Mouse (Mus musculus) MEL (cell line): ENCODE data around the gene Efna5. TPM values are rescaled to one million over a fixed set of nuclear protein-coding genes. Genes with fewer than 3 reads are reported as not detected.

Source experiments
- DNase-seq: peaks from one replicate; pipeline ENCODE4 v3.0.0; 2011; ENCODE audit warnings: low read depth, low spot score
- H3K27ac ChIP-seq: 2 replicates; pipeline ENCODE4 v1.5.1; 2012; ENCODE audit warnings: low read depth, mild to moderate bottlenecking, control low read depth, low read length, moderate library complexity; ENCODE audit not compliant: control insufficient read depth
- H3K27me3 ChIP-seq, 2 experiments: fragments of 150-350 bp in 1 of 2; sonication (generic) in 1 of 2; 2 replicates each; pipeline ENCODE4 v1.6.1; 2012; ENCODE audit warnings: low read length in 2 of 2, mild to moderate bottlenecking in 2 of 2, improper control_type of control experiment in 1 of 2, moderate library complexity in 1 of 2; ENCODE audit not compliant: insufficient read depth in 2 of 2, control insufficient read depth in 1 of 2
- H3K36me3 ChIP-seq, 2 experiments: 2 replicates each; pipeline ENCODE4 v1.6.1; 2012 to 2014; ENCODE audit warnings: low read length in 2 of 2, improper control_type of control experiment in 1 of 2, inconsistent platforms in 1 of 2, mild to moderate bottlenecking in 1 of 2; ENCODE audit not compliant: insufficient read depth in 2 of 2, control insufficient read depth in 1 of 2
- H3K4me1 ChIP-seq, 2 experiments: fragments of 150-350 bp in 1 of 2; sonication (generic) in 1 of 2; 2 replicates each; pipeline ENCODE4 v1.6.1; 2012; ENCODE audit warnings: low read length in 2 of 2, improper control_type of control experiment in 1 of 2, mild to moderate bottlenecking in 1 of 2; ENCODE audit not compliant: insufficient read depth in 2 of 2, control insufficient read depth in 1 of 2
- H3K4me3 ChIP-seq, 2 experiments: fragments of 150-350 bp in 1 of 2; sonication (generic) in 1 of 2; 2 replicates each; pipeline ENCODE4 v1.5.1; 2012; ENCODE audit warnings: low read depth in 2 of 2, low read length in 2 of 2, mild to moderate bottlenecking in 2 of 2, moderate library complexity in 2 of 2, control low read depth in 1 of 2, improper control_type of control experiment in 1 of 2; ENCODE audit not compliant: control insufficient read depth in 1 of 2, insufficient read depth in 1 of 2
- H3K79me2 ChIP-seq: 2 replicates; pipeline ENCODE4 v1.6.1; 2012; ENCODE audit warnings: mild to moderate bottlenecking, low read length, moderate library complexity; ENCODE audit not compliant: control insufficient read depth, poor library complexity, insufficient read depth
- H3K9ac ChIP-seq: 2 replicates; pipeline ENCODE4 v1.6.1; 2012; ENCODE audit warnings: low read depth, mild to moderate bottlenecking, control low read depth, low read length, moderate library complexity; ENCODE audit not compliant: control insufficient read depth, poor library complexity, severe bottlenecking
- H3K9me3 ChIP-seq: fragments of 150-350 bp; sonication (generic); replicated peaks from 2 replicates; pipeline ENCODE4 v1.6.1; 2012; ENCODE audit warnings: mild to moderate bottlenecking, low read length, improper control_type of control experiment, moderate library complexity; ENCODE audit not compliant: insufficient read depth
- CHD2 ChIP-seq: IDR thresholded peaks from 2 replicates; pipeline ENCODE4 v1.6.1; 2011; ENCODE audit warnings: low read length, improper control_type of control experiment
- CTCF ChIP-seq, 3 experiments: IDR thresholded peaks in 2 of 3; conservative IDR thresholded peaks in 1 of 3; 2 replicates each; pipeline ENCODE4 v1.5.1; 2011 to 2012; ENCODE audit warnings: low read length in 3 of 3, low read depth in 2 of 3, mild to moderate bottlenecking in 2 of 3, improper control_type of control experiment in 1 of 3, inconsistent platforms in 1 of 3, mixed read lengths in 1 of 3, moderate library complexity in 1 of 3; ENCODE audit not compliant: control insufficient read depth in 1 of 3, insufficient read depth in 1 of 3, poor library complexity in 1 of 3, severe bottlenecking in 1 of 3
- GABPA ChIP-seq: IDR thresholded peaks from 2 replicates; pipeline ENCODE4 v1.6.1; 2012; ENCODE audit warnings: low read depth, mild to moderate bottlenecking, inconsistent platforms, low read length, improper control_type of control experiment, moderate library complexity
- HCFC1 ChIP-seq: IDR thresholded peaks from 2 replicates; pipeline ENCODE4 v1.6.1; 2012; ENCODE audit warnings: low read depth, mild to moderate bottlenecking, inconsistent platforms, low read length, improper control_type of control experiment, moderate library complexity
- JUND ChIP-seq: IDR thresholded peaks from 2 replicates; pipeline ENCODE4 v1.6.1; 2011; ENCODE audit warnings: low read depth, mild to moderate bottlenecking, improper control_type of control experiment, low read length
- KAT2A ChIP-seq: conservative IDR thresholded peaks from 2 replicates; pipeline ENCODE4 v1.6.1; 2012; ENCODE audit warnings: low read depth, low read length, improper control_type of control experiment, inconsistent platforms
- MAFK ChIP-seq: IDR thresholded peaks from 2 replicates; pipeline ENCODE4 v1.6.1; 2011; ENCODE audit warnings: low read depth, mild to moderate bottlenecking, low read length, improper control_type of control experiment, borderline replicate concordance
- MAZ ChIP-seq: IDR thresholded peaks from 2 replicates; pipeline ENCODE4 v1.6.1; 2012; ENCODE audit warnings: low read depth, mild to moderate bottlenecking, inconsistent platforms, low read length, improper control_type of control experiment
- MEF2A ChIP-seq: IDR thresholded peaks from 2 replicates; pipeline ENCODE4 v1.6.1; 2014; ENCODE audit warnings: low read depth, mild to moderate bottlenecking, inconsistent platforms, low read length, improper control_type of control experiment; ENCODE audit not compliant: poor library complexity, insufficient replicate concordance, severe bottlenecking; ENCODE audit errors: extremely low read depth
- MXI1 ChIP-seq: IDR thresholded peaks from 2 replicates; pipeline ENCODE4 v1.6.1; 2011; ENCODE audit warnings: mild to moderate bottlenecking, low read depth, low read length, improper control_type of control experiment
- MYC ChIP-seq: IDR thresholded peaks from 2 replicates; pipeline ENCODE4 v1.6.1; 2011; ENCODE audit warnings: low read depth, mild to moderate bottlenecking, low read length, improper control_type of control experiment, moderate library complexity
- NELFE ChIP-seq: IDR thresholded peaks from 2 replicates; pipeline ENCODE4 v1.6.1; 2011; ENCODE audit warnings: low read depth, low read length, improper control_type of control experiment
- NRF1 ChIP-seq: IDR thresholded peaks from 2 replicates; pipeline ENCODE4 v1.6.1; 2014; ENCODE audit warnings: low read depth, mild to moderate bottlenecking, inconsistent platforms, low read length, improper control_type of control experiment, moderate library complexity; ENCODE audit not compliant: poor library complexity, insufficient read depth, severe bottlenecking
- POLR2A ChIP-seq, 2 experiments: IDR thresholded peaks; 2 replicates each; pipeline ENCODE4 v1.6.1; 2011 to 2012; ENCODE audit warnings: low read length in 2 of 2, mild to moderate bottlenecking in 2 of 2, control low read depth in 1 of 2, improper control_type of control experiment in 1 of 2, low read depth in 1 of 2, moderate library complexity in 1 of 2; ENCODE audit not compliant: control insufficient read depth in 1 of 2, insufficient read depth in 1 of 2, poor library complexity in 1 of 2
- POLR2AphosphoS5 ChIP-seq: IDR thresholded peaks from 2 replicates; pipeline ENCODE4 v1.6.1; 2012; ENCODE audit warnings: low read depth, borderline replicate concordance, mild to moderate bottlenecking, inconsistent platforms, low read length, moderate library complexity, mixed read lengths
- RAD21 ChIP-seq: IDR thresholded peaks from 2 replicates; pipeline ENCODE4 v1.6.1; 2011; ENCODE audit warnings: mild to moderate bottlenecking, low read depth, low read length, improper control_type of control experiment
- SIN3A ChIP-seq: IDR thresholded peaks from 2 replicates; pipeline ENCODE4 v1.6.1; 2012; ENCODE audit warnings: low read length, improper control_type of control experiment, inconsistent platforms
- TAL1 ChIP-seq: IDR thresholded peaks from 2 replicates; pipeline ENCODE4 v1.6.1; 2012; ENCODE audit warnings: mild to moderate bottlenecking, inconsistent platforms, low read length, moderate library complexity, mixed read lengths
- TBP ChIP-seq: IDR thresholded peaks from 2 replicates; pipeline ENCODE4 v1.8.0; 2011; ENCODE audit warnings: low read depth, low read length, improper control_type of control experiment
- TCF12 ChIP-seq: IDR thresholded peaks from 2 replicates; pipeline ENCODE4 v1.6.1; 2014; ENCODE audit warnings: low read depth, mild to moderate bottlenecking, inconsistent platforms, low read length, improper control_type of control experiment, moderate library complexity
- USF1 ChIP-seq: IDR thresholded peaks from 2 replicates; pipeline ENCODE4 v1.6.1; 2014; ENCODE audit warnings: low read depth, mild to moderate bottlenecking, inconsistent platforms, low read length, improper control_type of control experiment, moderate library complexity
- ZNF384 ChIP-seq: IDR thresholded peaks from 2 replicates; pipeline ENCODE4 v1.6.1; 2012; ENCODE audit warnings: low read depth, mild to moderate bottlenecking, inconsistent platforms, low read length, improper control_type of control experiment
- polyA plus RNA-seq, 2 experiments: library from polyadenylated mRNA; stranded (reverse) in 1 of 2; unstranded in 1 of 2; fragments of >175 nt in 1 of 2; fragments of >200 nt in 1 of 2; gene quantifications; 2 replicates each; pipeline versions ENCODE4 v1.2.1 to v1.2.4; 2012; ENCODE audit warnings: low replicate concordance in 2 of 2, low read depth in 1 of 2; ENCODE audit not compliant: insufficient read length in 2 of 2, insufficient read depth in 1 of 2, missing spikeins in 1 of 2
- total RNA-seq: library from RNA; depleted of rRNA; stranded (reverse); fragments of 300-350 nt; gene quantifications from 2 replicates; pipeline ENCODE4 v1.2.3, GENCODE M21; 2012

Efna5 gene
- total and polyA plus RNA-seq, 3 experiments: not detected

GRCm38 (mm10) chr17:62646836-62647235, 234.3 kb downstream of the Efna5 start:
- H3K9me3 ChIP-seq: no peaks in the 10 kb centered on the region
- H3K4me3 ChIP-seq: no peak overlapping the region
- H3K79me2 ChIP-seq: no peaks in the 10 kb centered on the region
- H3K36me3 ChIP-seq: no peaks in the 10 kb centered on the region; a peak in 1 of 4 replicates
- TF ChIP-seq NRF1 (no peak), MAZ (no peak), CHD2 (no peak), RAD21 (no peak), GABPA (no peak), MEF2A (no peak), MXI1 (no peak), TAL1 (no peak), ZNF384 (no peak)
- TF ChIP-seq, all 39 proteins: peak for 0
- Histone ChIP-seq H3K27ac (no peak overlapping the region), H3K9ac (no peak overlapping the region), H3K27me3 (no peaks in the 10 kb centered on the region), H3K4me1 (peaks cover 0 to 2% of the 10 kb centered on the region in 2 experiments; a peak in 1 of 4 replicates)
- no peak for DNase-seq

DNA sequence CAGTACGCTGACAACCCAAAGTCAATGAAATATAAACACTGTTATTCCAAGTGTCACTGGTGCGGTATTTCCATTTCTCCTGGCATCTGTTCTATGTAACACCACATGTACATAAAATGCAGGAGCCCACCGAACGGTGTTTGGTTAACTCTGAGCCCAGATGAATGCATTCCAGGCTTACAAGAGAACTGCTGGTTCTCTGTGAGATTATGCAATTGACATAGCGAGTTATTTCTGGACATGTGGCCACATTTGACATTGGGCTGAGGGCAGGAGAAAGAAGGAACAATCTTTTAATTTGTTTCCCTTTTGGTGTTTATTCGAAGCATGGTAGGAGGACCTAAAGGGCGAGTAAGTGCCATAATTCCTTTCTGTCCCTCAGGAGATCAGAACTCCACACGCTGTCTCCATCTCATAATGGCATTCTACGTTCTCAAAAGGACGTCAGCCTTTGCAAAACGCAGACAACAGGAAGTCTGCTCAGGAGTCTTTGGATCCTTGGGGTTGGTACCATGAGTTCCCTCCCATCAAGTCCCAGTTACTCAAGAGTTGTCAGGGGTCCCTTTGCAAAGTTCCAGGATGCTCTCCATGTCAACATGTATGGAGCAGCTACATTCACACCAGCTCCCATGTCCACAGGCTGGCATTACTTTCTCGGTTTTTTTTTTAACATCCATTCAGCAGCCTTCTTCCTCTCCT, 238.5 kb downstream of the Efna5 start:
- TF ChIP-seq CHD2: no peak
- no peak for TF ChIP-seq GABPA
- TF ChIP-seq HCFC1: no peak
- TF ChIP-seq TAL1: no peak
- TF ChIP-seq NELFE: no peak
- TF ChIP-seq USF1: no peak
- no peak for TF ChIP-seq TBP
- TF ChIP-seq SIN3A: no peak
- TF ChIP-seq POLR2A (IDR thresholded peaks at IDR 0.05; ENCODE audit: control insufficient read depth in 1 of 2, insufficient read depth in 1 of 2, low read depth in 1 of 2, low read length in 2 of 2, poor library complexity in 1 of 2): no peak
- TF ChIP-seq MXI1: no peak
- TF ChIP-seq TCF12: no peak
- no peak for TF ChIP-seq ZNF384
- no peak for TF ChIP-seq POLR2AphosphoS5
- TF ChIP-seq JUND: no peak
- no peak for TF ChIP-seq MYC
- TF ChIP-seq MAFK: no peak
- no peak for TF ChIP-seq KAT2A
- no peak for TF ChIP-seq CTCF (IDR thresholded peaks at IDR 0.05 in 2 of 3, conservative IDR thresholded peaks at IDR 0.05 in 1 of 3; ENCODE audit: control insufficient read depth in 1 of 3, insufficient read depth in 1 of 3, low read depth in 2 of 3, low read length in 3 of 3, poor library complexity in 1 of 3, severe bottlenecking in 1 of 3)
- H3K27me3 ChIP-seq: no peaks in the 10 kb centered on the region

More for the DNA sequence above, 238.5 kb downstream of the Efna5 start:
- no peaks in the 10 kb centered on the region for H3K36me3 ChIP-seq
- DNase-seq: no peak
- no peaks in the 10 kb centered on the region for H3K9me3 ChIP-seq
- no peak overlapping the region for H3K27ac ChIP-seq
- no peak overlapping the region for H3K9ac ChIP-seq
- no peaks in the 10 kb centered on the region for H3K4me1 ChIP-seq
- no peaks in the 10 kb centered on the region for H3K79me2 ChIP-seq
- no peak overlapping the region for H3K4me3 ChIP-seq
